Mouse (Mus musculus) lung, adult 2 months (tissue): ENCODE data around the gene Ccdc34.

Experiments used
- CTCF ChIP-seq: fragments of 200-500 bp; IDR thresholded peaks from 2 replicates; pipeline ENCODE4 v1.5.1; 2011; ENCODE audit warnings: mild to moderate bottlenecking, low read length, control low read depth; ENCODE audit not compliant: insufficient read depth
- POLR2A ChIP-seq: fragments of 200-500 bp; IDR thresholded peaks from 2 replicates; pipeline ENCODE4 v1.6.1; 2011; ENCODE audit warnings: low read depth, mild to moderate bottlenecking, control low read depth, low read length, borderline replicate concordance; ENCODE audit errors: extremely low read depth

GRCm38 (mm10) chr2:109972922-109973321 lies 44.7 kb upstream of the Ccdc34 start:
- TF ChIP-seq CTCF (no peak), POLR2A (no peak)
